Mouse (Mus musculus): ENCODE measurements at regions not wholly inside any gene's neighbourhood (a gene's known extent, or its start where the extent isn't known, plus 50 kb on each side); places are given as distances from the start of the nearest gene placed in this dataset.

DNA sequence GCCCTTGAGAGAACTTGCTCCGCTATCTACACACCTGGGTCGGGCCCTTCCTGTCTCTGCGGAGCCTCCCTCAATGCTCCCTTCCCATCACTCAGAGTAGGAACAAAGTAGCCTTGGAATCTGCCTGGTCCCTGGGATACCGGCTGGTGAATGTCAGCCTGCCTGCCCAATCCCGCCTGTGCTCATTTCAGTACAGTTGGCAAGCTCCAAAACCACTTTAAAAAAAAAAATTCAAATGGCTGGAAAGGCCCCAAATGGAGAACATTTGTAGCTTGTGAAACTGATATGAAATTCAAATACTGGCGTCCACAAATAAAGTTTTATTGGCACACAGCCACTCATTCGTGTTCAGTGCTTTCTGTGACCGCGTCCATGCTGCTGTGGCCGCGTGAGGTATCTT lies 50.3 kb upstream of the 4930470P17Rik start:
- H3K4me2 ChIP-seq, result no peak overlapping the region
- 95% methylated on average over 11 of the region's 11 CpGs for WGBS
- H3K4me3 ChIP-seq (ENCODE audit: low read depth, low read length), result no peak overlapping the region
- no peaks in the 10 kb centered on the region for H3K27me3 ChIP-seq (ENCODE audit: control insufficient read depth, insufficient read depth, low read length)
- DNase-seq (ENCODE audit: low spot score, missing footprints), result no peak
- H3K36me3 ChIP-seq (ENCODE audit: control insufficient read depth, insufficient read depth, low read length), result no peaks in the 10 kb centered on the region
- H3K27ac ChIP-seq (ENCODE audit: low read depth, low read length), result no peak overlapping the region
- H3K4me1 ChIP-seq (ENCODE audit: control insufficient read depth, insufficient read depth, low read length), result peaks cover 6% of the 10 kb centered on the region
- ATAC-seq (ENCODE audit: low FRiP score), result no peak
- peaks cover 3% of the 10 kb centered on the region; the same call in 1 of the 2 replicates for H3K9me3 ChIP-seq (ENCODE audit: control insufficient read depth, low read length)
- H3K9ac ChIP-seq (ENCODE audit: low read length), result no peak overlapping the region
